Mouse (Mus musculus): Measurements from ENCODE around the gene Rdh8. TPM values are rescaled to one million over a fixed set of nuclear protein-coding genes. Genes with fewer than 3 reads are reported as not detected.

The Rdh8 gene
- not detected in 2 replicates for polyA plus RNA-seq (2012)

- TF ChIP-seq GATA1 (IDR thresholded peaks at IDR 0.05; ENCODE audit: low read length) = no peak
Observed at GRCm38 (mm10) chr9:20818236-20818635, at the start of gene Rdh8. Gene Rdh8 (plus strand): TSS chr9:20818503.

DNA sequence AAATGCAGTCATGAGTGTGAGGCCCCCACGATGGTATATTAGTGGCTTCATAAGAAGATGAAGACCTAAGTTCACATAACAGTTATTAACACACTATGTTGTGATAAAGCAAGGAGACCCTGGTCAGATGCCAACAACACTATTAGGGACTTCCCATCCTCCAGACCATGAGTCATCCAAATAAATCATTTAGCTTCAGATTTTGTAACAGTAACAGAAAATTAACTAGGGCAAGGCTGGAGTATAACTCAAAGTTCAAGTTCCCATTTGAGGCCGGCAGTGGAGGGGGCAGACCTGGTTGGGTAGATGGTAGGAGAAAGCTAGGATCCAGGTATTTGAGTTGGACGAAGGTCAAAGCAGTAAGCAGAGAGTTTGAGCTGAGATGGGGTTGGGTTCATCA lies 37.0 kb upstream of the Rdh8 start:
- no peak for TF ChIP-seq GATA1 (IDR thresholded peaks at IDR 0.05; ENCODE audit: low read length)

DNA sequence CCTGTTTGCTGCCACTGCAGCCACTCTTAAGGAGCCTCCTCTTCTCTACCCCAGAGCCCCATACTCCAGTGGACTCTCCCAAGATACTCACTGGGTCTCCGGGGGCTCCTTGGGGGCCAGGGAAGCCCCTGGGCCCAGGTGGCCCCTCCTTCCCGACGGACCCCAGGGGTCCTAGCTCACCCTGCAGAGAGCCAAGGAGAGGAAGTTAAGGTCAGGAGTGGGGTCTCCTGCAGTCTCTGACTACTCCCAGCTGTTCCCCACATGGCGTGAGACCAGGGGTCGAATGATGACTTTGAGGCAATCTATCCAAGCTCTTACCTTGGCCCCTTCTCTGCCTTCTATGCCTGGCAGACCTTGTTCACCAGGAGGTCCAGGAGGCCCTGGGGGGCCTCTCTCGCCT lies 33.2 kb upstream of the Rdh8 start:
- TF ChIP-seq GATA1 (IDR thresholded peaks at IDR 0.05; ENCODE audit: low read length) = no peak

DNA sequence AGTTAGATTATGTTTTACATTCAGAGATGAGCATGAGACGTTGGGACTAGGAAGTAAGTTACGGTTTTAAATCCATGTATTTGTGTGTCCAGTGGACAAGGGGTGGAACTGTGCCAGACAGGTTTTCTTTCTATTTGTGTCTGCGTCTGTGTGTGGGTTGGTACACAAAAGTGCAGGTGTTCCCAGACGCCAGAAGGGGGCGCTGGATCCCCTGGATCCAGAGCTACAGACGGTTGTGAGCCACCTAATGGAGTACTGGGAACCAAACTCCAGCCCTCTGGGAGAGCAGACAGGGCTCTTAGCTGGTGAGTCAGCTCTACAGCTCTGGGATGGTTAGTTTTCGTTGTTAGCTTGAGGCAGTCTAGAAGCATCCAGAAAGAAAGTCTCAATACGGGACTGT lies 30.3 kb upstream of the Rdh8 start:
- TF ChIP-seq GATA1 (IDR thresholded peaks at IDR 0.05; ENCODE audit: low read length) = no peak

GRCm38 (mm10) chr9:20789651-20790050 lies 28.7 kb upstream of the Rdh8 start:
- no peak for TF ChIP-seq GATA1 (IDR thresholded peaks at IDR 0.05; ENCODE audit: low read length)

DNA sequence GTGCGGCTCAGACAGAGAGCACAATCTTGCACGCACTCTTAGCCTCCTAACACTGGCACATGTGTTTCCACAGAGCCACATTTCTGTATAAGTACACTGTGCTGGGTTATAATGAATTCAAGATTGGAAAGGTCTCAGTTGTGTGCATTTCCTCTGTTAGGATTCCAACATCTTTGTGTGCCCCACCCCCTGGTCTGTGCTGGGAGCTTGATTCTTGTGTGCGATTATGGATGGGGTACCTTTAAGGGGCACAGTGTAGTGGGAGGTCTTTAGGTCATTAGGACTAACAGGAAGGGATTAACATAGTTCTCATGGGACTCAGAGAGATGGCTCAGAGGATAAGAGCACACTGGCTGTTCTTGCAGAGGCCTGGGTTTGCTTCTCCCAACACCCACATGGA lies 28.0 kb upstream of the Rdh8 start:
- no peak for TF ChIP-seq GATA1 (IDR thresholded peaks at IDR 0.05; ENCODE audit: low read length)

GRCm38 (mm10) chr9:20794108-20794806 lies 24.0 kb upstream of the Rdh8 start:
- no peak for TF ChIP-seq GATA1 (IDR thresholded peaks at IDR 0.05; ENCODE audit: low read length)

DNA sequence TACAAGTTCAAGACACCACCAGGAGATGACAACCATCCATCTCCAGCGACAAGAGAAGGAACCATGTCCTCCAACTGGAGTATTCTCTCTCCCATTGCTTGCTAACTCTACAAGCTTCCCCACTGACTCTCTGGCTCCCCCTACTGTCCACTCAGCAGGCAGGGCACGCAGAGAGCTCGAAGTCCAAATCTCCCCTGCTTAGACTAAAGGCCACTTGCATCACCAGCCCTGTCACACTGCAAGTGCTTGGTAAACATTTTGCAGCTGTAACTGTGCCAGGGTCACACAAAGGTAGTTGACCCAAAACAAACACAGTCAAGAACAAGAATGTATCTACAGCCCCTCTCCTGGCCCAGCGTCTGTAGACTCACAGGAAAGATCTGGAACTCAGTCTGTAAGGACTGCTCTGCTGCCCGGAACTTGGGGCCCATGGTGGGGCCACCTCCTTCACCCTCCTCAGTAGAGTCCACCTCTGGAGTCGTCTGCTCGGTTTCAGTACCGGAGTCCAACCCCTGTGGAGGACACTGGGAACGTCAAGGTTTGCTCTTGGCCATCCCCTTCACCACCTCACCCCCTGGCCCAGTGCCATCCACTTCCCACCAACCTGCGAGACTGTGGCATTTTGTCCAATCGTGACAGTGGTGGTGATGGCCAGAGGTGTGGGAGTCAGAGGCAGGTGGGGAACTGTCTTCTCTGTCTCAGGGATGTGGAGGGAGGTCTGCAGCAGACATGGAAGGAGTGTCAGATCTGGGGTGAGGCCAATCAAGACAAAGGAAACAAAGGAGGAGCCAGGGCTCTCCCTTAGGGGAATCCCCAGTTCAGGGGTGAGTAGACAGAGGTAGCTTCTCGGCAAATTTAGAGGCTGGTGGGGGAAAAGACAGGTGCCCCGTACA lies 13.8 kb upstream of the Rdh8 start:
- no peak for TF ChIP-seq GATA1 (IDR thresholded peaks at IDR 0.05; ENCODE audit: low read length)

GRCm38 (mm10) chr9:20805159-20805495 lies 13.2 kb upstream of the Rdh8 start:
- TF ChIP-seq GATA1 (IDR thresholded peaks at IDR 0.05; ENCODE audit: low read length) = no peak

GRCm38 (mm10) chr9:20805706-20806105 lies 12.6 kb upstream of the Rdh8 start:
- no peak for TF ChIP-seq GATA1 (IDR thresholded peaks at IDR 0.05; ENCODE audit: low read length)

- no peak for TF ChIP-seq GATA1 (IDR thresholded peaks at IDR 0.05; ENCODE audit: low read length)
Observed at GRCm38 (mm10) chr9:20810271-20810670, 8.0 kb upstream of the Rdh8 start.

- no peak for TF ChIP-seq GATA1 (IDR thresholded peaks at IDR 0.05; ENCODE audit: low read length)
Observed at GRCm38 (mm10) chr9:20810773-20811172, 7.5 kb upstream of the Rdh8 start.

GRCm38 (mm10) chr9:20812537-20813271 lies 5.6 kb upstream of the Rdh8 start:
- TF ChIP-seq GATA1 (IDR thresholded peaks at IDR 0.05; ENCODE audit: low read length) = no peak

GRCm38 (mm10) chr9:20814521-20815272 lies 3.6 kb upstream of the Rdh8 start, which contains the start of gene Col5a3:
Gene Col5a3 (minus strand): TSS chr9:20815067.
- TF ChIP-seq GATA1 (IDR thresholded peaks at IDR 0.05; ENCODE audit: low read length) = no peak

- TF ChIP-seq GATA1 (IDR thresholded peaks at IDR 0.05; ENCODE audit: low read length) = no peak
Observed at GRCm38 (mm10) chr9:20820001-20820400, 1.7 kb downstream of the Rdh8 start.
